Mouse (Mus musculus) naive thymus-derived CD4-positive, alpha-beta T cell, adult 5 months (primary cell): ENCODE data around the gene Vmn1r104. TPM values are rescaled to one million over a fixed set of nuclear protein-coding genes. Genes with fewer than 3 reads are reported as not detected.

ENCODE experiments used
- polyA plus RNA-seq: library from polyadenylated mRNA; unstranded; fragments of 100-300 nt; shearing (Covaris generic); gene quantifications from one replicate; pipeline ENCODE4 v1.2.1, GENCODE M21; 2017

Gene Vmn1r104
- polyA plus RNA-seq: 0.73 TPM

DNA sequence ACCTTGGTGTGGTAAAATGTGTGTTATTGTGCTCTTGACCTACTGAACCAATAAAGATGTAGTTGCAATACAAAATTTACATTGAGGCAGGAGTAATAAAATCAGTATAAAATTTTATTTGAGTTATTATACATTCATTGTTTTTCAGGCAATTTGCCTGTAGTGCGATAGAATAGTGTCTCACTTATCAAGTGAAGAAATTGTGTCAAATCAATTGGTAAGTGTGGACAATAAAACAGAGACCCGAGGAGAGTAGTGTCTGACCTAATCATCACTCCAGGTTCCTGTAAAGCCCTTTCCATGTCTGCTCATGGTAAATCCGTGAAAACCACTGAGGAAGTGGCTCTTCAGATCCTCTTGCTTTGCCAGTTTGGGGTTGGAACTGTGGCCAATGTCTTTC lies at the start of gene Vmn1r104:
Gene Vmn1r104, plus strand, starts transcription at position 301 of the 400 bp plus-strand sequence.

GRCm38 (mm10) chr7:20510434-20510833 lies 23.2 kb upstream of the Vmn1r104 start, which contains the start of gene Vmn1r103:
Vmn1r103 (minus strand) TSS chr7:20510534.

DNA sequence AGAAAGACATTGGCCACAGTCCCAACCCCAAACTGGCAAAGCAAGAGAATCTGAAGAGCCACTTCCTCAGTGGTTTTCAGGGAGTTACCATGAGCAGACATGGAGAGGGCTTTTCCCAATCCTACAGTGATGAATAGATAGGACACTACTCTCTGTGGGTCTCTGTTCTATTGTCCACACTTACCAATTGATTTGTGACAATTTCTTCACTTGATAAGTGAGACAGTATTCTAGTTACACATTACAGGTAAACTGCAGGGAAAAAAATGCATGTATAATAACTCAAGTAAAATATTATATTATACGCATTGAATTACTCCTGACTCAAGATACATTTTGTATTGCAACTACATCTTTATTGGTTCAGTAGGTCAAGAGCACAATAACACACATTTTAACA lies 12.0 kb downstream of the Vmn1r104 start, which contains the start of gene Gm5726:
Gene Gm5726, minus strand, starts transcription at position 101 of the 400 bp plus-strand sequence.

DNA sequence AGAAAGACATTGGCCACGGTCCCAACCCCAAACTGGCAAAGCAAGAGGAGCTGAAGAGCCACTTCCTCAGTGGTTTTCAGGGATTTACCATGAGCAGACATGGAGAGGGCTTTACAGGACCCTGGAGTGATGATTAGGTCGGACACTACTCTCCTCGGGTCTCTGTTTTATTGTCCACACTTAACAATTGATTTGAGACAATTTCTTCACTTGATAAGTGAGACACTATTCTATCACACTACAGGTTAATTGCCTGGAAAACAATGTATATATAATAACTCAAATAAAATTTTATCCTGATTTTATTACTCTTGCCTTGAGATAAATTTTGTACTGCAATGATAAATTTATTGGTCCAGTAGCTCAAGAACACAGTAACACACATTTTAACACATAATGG lies 42.5 kb downstream of the Vmn1r104 start, which contains the start of gene Gm4141:
Gene Gm4141, minus strand, starts transcription at position 101 of the 400 bp plus-strand sequence.

Other genes with a start within 250 kb of the Vmn1r104 start
- not detected for gene Gm4133, start 199.8 kb upstream of the Vmn1r104 start, polyA plus RNA-seq
- gene Gm5728, start 158.4 kb upstream of the Vmn1r104 start, polyA plus RNA-seq: not detected
- gene Vmn1r100, start 115.9 kb upstream of the Vmn1r104 start, polyA plus RNA-seq: not detected
- gene Vmn1r101, start 91.2 kb upstream of the Vmn1r104 start, polyA plus RNA-seq: not detected
- not detected for gene Gm10670, start 58.9 kb upstream of the Vmn1r104 start, polyA plus RNA-seq
- gene Vmn1r103, start 23.3 kb upstream of the Vmn1r104 start, polyA plus RNA-seq: not detected
- gene Gm5726, start 11.9 kb downstream of the Vmn1r104 start, polyA plus RNA-seq: not detected
- not detected for gene Gm4141, start 42.4 kb downstream of the Vmn1r104 start, polyA plus RNA-seq
- 0.24 TPM for gene Gm4513, start 65.2 kb downstream of the Vmn1r104 start, polyA plus RNA-seq
- gene Vmn1r107, start 135.1 kb downstream of the Vmn1r104 start, polyA plus RNA-seq: not detected
- gene Vmn1r111, start 169.4 kb downstream of the Vmn1r104 start, polyA plus RNA-seq: not detected
- gene Gm10668, start 196.8 kb downstream of the Vmn1r104 start, polyA plus RNA-seq: not detected
- gene Vmn1r112, start 237.3 kb downstream of the Vmn1r104 start, polyA plus RNA-seq: not detected